10 mouse cellular contexts compared by ENCODE assay signal in genomic region chr2:27680595-27680994, GRCm38 (mm10). TPM values are rescaled to one million over a fixed set of nuclear protein-coding genes. Genes with fewer than 3 reads are reported as not detected.
DNase-seq lines count a peak whose midpoint lies in the region; ATAC-seq and TF ChIP-seq lines count a peak whose summit lies in the region.
"Had no signal": no experiment of that assay in that cellular context is flagged by ENCODE, and none has a peak within 500 bp of the region (broad histone marks: within the 10 kb centered on the region; RNA-seq: fewer than 3 reads in every experiment).

No protein-coding gene starts in this region.

- no peaks in the 10 kb centered on the region for H3K27me3 ChIP-seq in heart, embryonic 12.5 days (replicated peaks)
- H3K27me3 ChIP-seq in heart, embryonic 15.5 days: no peaks in the 10 kb centered on the region
- no peaks in the 10 kb centered on the region for H3K27me3 ChIP-seq in limb, embryonic 13.5 days

- H3K4me2 ChIP-seq in heart, embryonic 12.5 days: peak overlapping the region; percentile 89
- H3K4me2 ChIP-seq in heart, embryonic 15.5 days: peak overlapping the region; percentile 89
- peak overlapping the region; percentile 96 for H3K4me2 ChIP-seq in limb, embryonic 13.5 days (replicated peaks)

- WGBS in heart, embryonic 12.5 days: 66% methylated on average over 4 of the region's 4 CpGs
- WGBS in heart, embryonic 15.5 days: 60% methylated on average over 4 of the region's 4 CpGs
- WGBS in limb, embryonic 13.5 days: 73% methylated on average over 4 of the region's 4 CpGs

- peak overlapping the region; percentile 97 for H3K27ac ChIP-seq in heart, embryonic 12.5 days (ENCODE audit: poor library complexity, severe bottlenecking)
- peak overlapping the region; percentile 89 for H3K27ac ChIP-seq in bone marrow macrophage, adult 2 months (ENCODE audit: insufficient read depth, low read depth, low read length)
- peak overlapping the region; percentile 91 for H3K27ac ChIP-seq in heart, embryonic 15.5 days
- H3K27ac ChIP-seq in limb, embryonic 13.5 days: peak overlapping the region; percentile 72

- TF ChIP-seq POLR2A in bone marrow macrophage, adult 2 months (IDR thresholded peaks at IDR 0.05; ENCODE audit: borderline replicate concordance, low read depth, low read length): no peak

- no peak for TF ChIP-seq CTCF in bone marrow macrophage, adult 2 months (IDR thresholded peaks at IDR 0.05; ENCODE audit: low read depth, low read length)

- intact Hi-C loops in left cerebral cortex, postnatal 14 days (cut with DNase I): no loop called here

- H3K9ac ChIP-seq in heart, embryonic 12.5 days: peak overlapping the region; percentile 75
- peak overlapping the region; percentile 99 for H3K9ac ChIP-seq in heart, embryonic 15.5 days
- peak overlapping the region; percentile 99 for H3K9ac ChIP-seq in limb, embryonic 13.5 days

- peaks cover 79% of the 10 kb centered on the region for H3K4me1 ChIP-seq in heart, embryonic 12.5 days (replicated peaks)
- peaks cover 39% of the 10 kb centered on the region for H3K4me1 ChIP-seq in bone marrow macrophage, adult 2 months (ENCODE audit: control insufficient read depth, insufficient read depth, low read length)
- H3K4me1 ChIP-seq in heart, embryonic 15.5 days (replicated peaks): peaks cover 81% of the 10 kb centered on the region
- H3K4me1 ChIP-seq in limb, embryonic 13.5 days: peaks cover 85% of the 10 kb centered on the region

- no peak for DNase-seq in heart, adult 9 months (ENCODE audit: low spot score in 2 of 2)
- no peak for DNase-seq in frontal cortex, postnatal 10 days (ENCODE audit: low spot score in 2 of 2)
- DNase-seq in left cerebral cortex, postnatal 14 days (ENCODE audit: low spot score in 2 of 2): no peak
- no peak for DNase-seq in cerebellum, postnatal 4 days (ENCODE audit: low spot score in 2 of 2)
- DNase-seq: cerebellum, adult 11 months had no signal

- no peaks in the 10 kb centered on the region for H3K36me3 ChIP-seq in heart, embryonic 12.5 days
- no peaks in the 10 kb centered on the region for H3K36me3 ChIP-seq in heart, embryonic 15.5 days
- H3K36me3 ChIP-seq in limb, embryonic 13.5 days: no peaks in the 10 kb centered on the region

- no peak for ATAC-seq in heart, embryonic 12.5 days (ENCODE audit: insufficient number of reproducible peaks, low FRiP score)
- ATAC-seq in heart, embryonic 15.5 days (replicated peaks; ENCODE audit: insufficient number of reproducible peaks, insufficient read depth, low FRiP score, low read depth): no peak
- no peak for ATAC-seq in limb, embryonic 13.5 days (ENCODE audit: low FRiP score, low read depth)
- ATAC-seq: inflammation-experienced regulatory T-cells, adult 6 months had no signal

- H3K4me3 ChIP-seq in heart, embryonic 12.5 days: no peak overlapping the region
- peak overlapping the region; percentile 81 for H3K4me3 ChIP-seq in bone marrow macrophage, adult 2 months (ENCODE audit: insufficient read depth, low read length)
- peak overlapping the region; percentile 91; the same call in 1 of the 2 replicates for H3K4me3 ChIP-seq in heart, embryonic 15.5 days
- peak overlapping the region; percentile 90; the same call in 1 of the 2 replicates for H3K4me3 ChIP-seq in limb, embryonic 13.5 days

- H3K9me3 ChIP-seq in heart, embryonic 12.5 days (replicated peaks): no peaks in the 10 kb centered on the region
- H3K9me3 ChIP-seq in heart, embryonic 15.5 days (replicated peaks): no peaks in the 10 kb centered on the region
- no peaks in the 10 kb centered on the region for H3K9me3 ChIP-seq in limb, embryonic 13.5 days

RNA-seq across cellular contexts. Expression of gene Rxra, which starts 4.4 kb away (rescaled TPM):
- polyA plus RNA-seq in heart, embryonic 12.5 days (2016; fragmentation: Nextera tagmentation; extraction: Ambion mirVana): 7.8 and 8.6 TPM in 2 replicates
- 35.8 and 39.7 TPM in 2 replicates for polyA plus RNA-seq in bone marrow macrophage, adult 2 months (2012; ENCODE audit: insufficient read depth, insufficient read length, missing spikeins)
- polyA plus RNA-seq in heart, embryonic 15.5 days (2015; fragmentation: Nextera tagmentation; extraction: Ambion mirVana): 6.6 and 9.5 TPM in 2 replicates
- polyA plus RNA-seq in limb, embryonic 13.5 days (2015; fragmentation: Nextera tagmentation; extraction: Ambion mirVana): 17.1 and 17.6 TPM in 2 replicates
- 10 to 100 TPM; 15.6 to 16.2 TPM for total RNA-seq in left cerebral cortex, postnatal 14 days (2021)
